Comparison of ENCODE assay signal across 8 mouse cellular contexts in the genomic region with DNA sequence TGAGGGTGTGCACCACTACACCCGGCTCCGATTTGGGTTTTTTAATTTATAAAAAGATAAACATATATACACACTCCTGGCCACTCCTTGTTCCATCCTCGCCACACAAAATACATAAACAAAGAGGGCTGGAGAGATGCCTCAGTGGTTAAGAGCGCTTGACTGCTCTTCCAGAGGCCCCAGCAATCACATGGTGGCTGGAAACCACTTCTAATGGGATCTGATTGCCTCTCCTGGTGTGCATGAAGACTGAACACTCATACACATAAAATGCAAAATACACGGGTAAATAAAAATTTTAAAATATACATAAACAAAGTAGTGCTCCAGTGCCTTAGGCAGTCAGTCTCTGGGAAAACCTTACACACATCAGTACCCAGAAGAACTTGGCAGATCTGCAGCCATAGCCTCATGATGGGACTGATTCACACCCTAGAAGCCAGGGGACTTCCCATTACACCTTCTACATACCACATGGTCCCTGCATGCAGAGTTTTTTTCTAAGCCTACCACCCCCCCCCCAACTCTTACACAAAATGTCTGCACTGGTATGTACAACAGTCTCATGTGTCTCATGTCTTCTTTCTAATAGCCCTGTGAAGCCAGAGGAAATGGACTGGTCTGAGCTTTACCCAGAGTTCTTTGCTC. TPM values are rescaled to one million over a fixed set of nuclear protein-coding genes. Genes with fewer than 3 reads are reported as not detected.
DNase-seq lines count a peak whose midpoint lies in the region; ATAC-seq and TF ChIP-seq lines count a peak whose summit lies in the region.

No protein-coding gene starts in this region.

- H3K4me1 ChIP-seq in lung, embryonic 15.5 days, result peaks cover 13% of the 10 kb centered on the region
- peaks cover 9% of the 10 kb centered on the region; the same call in 1 of the 2 replicates for H3K4me1 ChIP-seq in embryonic facial prominence, embryonic 12.5 days
- no peaks in the 10 kb centered on the region; the same call in 1 of the 2 replicates for H3K4me1 ChIP-seq in intestine, postnatal 0 days (replicated peaks; ENCODE audit: control insufficient read depth, insufficient read depth, low read length)
- peaks cover 19% of the 10 kb centered on the region for H3K4me1 ChIP-seq in neural tube, embryonic 15.5 days

- peaks cover 5% of the 10 kb centered on the region for H3K27me3 ChIP-seq in lung, embryonic 15.5 days
- peaks cover 16% of the 10 kb centered on the region for H3K27me3 ChIP-seq in embryonic facial prominence, embryonic 12.5 days
- H3K27me3 ChIP-seq in intestine, postnatal 0 days (replicated peaks; ENCODE audit: control insufficient read depth, insufficient read depth, low read length), result peaks cover under 1% of the 10 kb centered on the region
- peaks cover 10% of the 10 kb centered on the region for H3K27me3 ChIP-seq in neural tube, embryonic 15.5 days (replicated peaks)

- no peak for ATAC-seq in lung, embryonic 15.5 days (ENCODE audit: borderline replicate concordance, extremely low read depth, low FRiP score, low TSS enrichment)
- ATAC-seq in embryonic facial prominence, embryonic 12.5 days (ENCODE audit: insufficient number of reproducible peaks, insufficient read depth, low FRiP score, low TSS enrichment), result no peak
- no peak for ATAC-seq in intestine, postnatal 0 days
- no peak for ATAC-seq in neural tube, embryonic 15.5 days (ENCODE audit: low FRiP score)

- H3K9me3 ChIP-seq in lung, embryonic 15.5 days, result no peaks in the 10 kb centered on the region
- no peaks in the 10 kb centered on the region for H3K9me3 ChIP-seq in embryonic facial prominence, embryonic 12.5 days
- no peaks in the 10 kb centered on the region for H3K9me3 ChIP-seq in intestine, postnatal 0 days (ENCODE audit: control insufficient read depth)
- H3K9me3 ChIP-seq in neural tube, embryonic 15.5 days (replicated peaks), result no peaks in the 10 kb centered on the region

- WGBS in lung, embryonic 15.5 days, result 11% methylated on average over 5 of the region's 5 CpGs
- 16% methylated on average over 5 of the region's 5 CpGs for WGBS in embryonic facial prominence, embryonic 12.5 days
- WGBS in intestine, postnatal 0 days, result 10% methylated on average over 5 of the region's 5 CpGs
- WGBS in neural tube, embryonic 15.5 days, result 20% methylated on average over 5 of the region's 5 CpGs

- peak overlapping the region; percentile 62 for H3K9ac ChIP-seq in lung, embryonic 15.5 days
- peak overlapping the region; percentile 68 for H3K9ac ChIP-seq in embryonic facial prominence, embryonic 12.5 days
- H3K9ac ChIP-seq in intestine, postnatal 0 days (ENCODE audit: low read depth, low read length), result peak overlapping the region; percentile 54
- H3K9ac ChIP-seq in neural tube, embryonic 15.5 days (replicated peaks), result peak overlapping the region; percentile 51; the same call in 1 of the 2 replicates

- peak overlapping the region; percentile 97 for H3K4me2 ChIP-seq in lung, embryonic 15.5 days
- peak overlapping the region; percentile 97 for H3K4me2 ChIP-seq in embryonic facial prominence, embryonic 12.5 days (replicated peaks)
- peak overlapping the region; percentile 99 for H3K4me2 ChIP-seq in intestine, postnatal 0 days (replicated peaks; ENCODE audit: low read depth)
- H3K4me2 ChIP-seq in neural tube, embryonic 15.5 days, result peak overlapping the region; percentile 99

- peaks cover 7% of the 10 kb centered on the region; the same call in 1 of the 2 replicates for H3K36me3 ChIP-seq in lung, embryonic 15.5 days
- H3K36me3 ChIP-seq in embryonic facial prominence, embryonic 12.5 days, result peaks cover 10% of the 10 kb centered on the region
- H3K36me3 ChIP-seq in intestine, postnatal 0 days (ENCODE audit: control insufficient read depth, insufficient read depth), result peaks cover 10% of the 10 kb centered on the region
- H3K36me3 ChIP-seq in neural tube, embryonic 15.5 days, result peaks cover 11% of the 10 kb centered on the region; the same call in 1 of the 2 replicates

- no peak for TF ChIP-seq CTCF in intestine, postnatal 0 days (IDR thresholded peaks at IDR 0.05; ENCODE audit: low read depth)

- peak overlapping the region; percentile 82 for H3K4me3 ChIP-seq in lung, embryonic 15.5 days
- peak overlapping the region; percentile 83 for H3K4me3 ChIP-seq in embryonic facial prominence, embryonic 12.5 days
- H3K4me3 ChIP-seq in intestine, postnatal 0 days (ENCODE audit: low read depth, low read length), result peak overlapping the region; percentile 93
- H3K4me3 ChIP-seq in neural tube, embryonic 15.5 days (replicated peaks), result peak overlapping the region; percentile 62

- H3K27ac ChIP-seq in lung, embryonic 15.5 days, result peak overlapping the region; percentile 81
- H3K27ac ChIP-seq in embryonic facial prominence, embryonic 12.5 days, result no peak overlapping the region
- H3K27ac ChIP-seq in intestine, postnatal 0 days (ENCODE audit: low read depth, low read length), result no peak overlapping the region
- H3K27ac ChIP-seq in neural tube, embryonic 15.5 days (replicated peaks), result no peak overlapping the region

- no peak for DNase-seq in lung, postnatal 36 days
- DNase-seq in cerebellum, postnatal 10 days, result no peak
- no peak for DNase-seq in thymus, postnatal 4 days
- no peak for DNase-seq in lung, postnatal 4 days

RNA-seq across cellular contexts. Expression of a gene that starts 1.3 kb away (rescaled TPM):
- 0.52 and 0.58 TPM in 2 replicates for polyA plus RNA-seq in lung, embryonic 15.5 days (2015; fragmentation: Nextera tagmentation; extraction: Ambion mirVana)
- 0.45 and 0.61 TPM in 2 replicates for polyA plus RNA-seq in embryonic facial prominence, embryonic 12.5 days (2016; fragmentation: Nextera tagmentation; extraction: Ambion mirVana)
- 0.16 and 0.17 TPM in 2 replicates for polyA plus RNA-seq in intestine, postnatal 0 days (2015; fragmentation: Nextera tagmentation; extraction: Ambion mirVana)
- 0.27 and 0.51 TPM in 2 replicates for polyA plus RNA-seq in neural tube, embryonic 15.5 days (2015; fragmentation: Nextera tagmentation; extraction: Ambion mirVana)

RNA-seq across cellular contexts. Expression of a gene that starts 1.4 kb away (rescaled TPM):
- polyA plus RNA-seq in lung, embryonic 15.5 days (2015; fragmentation: Nextera tagmentation; extraction: Ambion mirVana), result 45.8 and 49.6 TPM in 2 replicates
- polyA plus RNA-seq in embryonic facial prominence, embryonic 12.5 days (2016; fragmentation: Nextera tagmentation; extraction: Ambion mirVana), result 51.6 and 53.1 TPM in 2 replicates
- polyA plus RNA-seq in intestine, postnatal 0 days (2015; fragmentation: Nextera tagmentation; extraction: Ambion mirVana), result 19.8 and 22.1 TPM in 2 replicates
- polyA plus RNA-seq in neural tube, embryonic 15.5 days (2015; fragmentation: Nextera tagmentation; extraction: Ambion mirVana), result 24.3 and 29.6 TPM in 2 replicates

RNA-seq across cellular contexts. Expression of a gene that starts 5.5 kb away (rescaled TPM):
- 0.16 and 0.25 TPM in 2 replicates for polyA plus RNA-seq in lung, embryonic 15.5 days (2015; fragmentation: Nextera tagmentation; extraction: Ambion mirVana)
- polyA plus RNA-seq in embryonic facial prominence, embryonic 12.5 days (2016; fragmentation: Nextera tagmentation; extraction: Ambion mirVana), result 0.09 and 0.10 TPM in 2 replicates
- polyA plus RNA-seq in intestine, postnatal 0 days (2015; fragmentation: Nextera tagmentation; extraction: Ambion mirVana), result not detected in 2 replicates
- 0.11 and 0.14 TPM in 2 replicates for polyA plus RNA-seq in neural tube, embryonic 15.5 days (2015; fragmentation: Nextera tagmentation; extraction: Ambion mirVana)

RNA-seq across cellular contexts. Expression of a gene that starts 12.0 kb away (rescaled TPM):
- polyA plus RNA-seq in lung, embryonic 15.5 days (2015; fragmentation: Nextera tagmentation; extraction: Ambion mirVana), result 73.2 and 79.2 TPM in 2 replicates
- 76.5 and 84.1 TPM in 2 replicates for polyA plus RNA-seq in embryonic facial prominence, embryonic 12.5 days (2016; fragmentation: Nextera tagmentation; extraction: Ambion mirVana)
- polyA plus RNA-seq in intestine, postnatal 0 days (2015; fragmentation: Nextera tagmentation; extraction: Ambion mirVana), result 42.4 and 43.7 TPM in 2 replicates
- 66.6 and 71.0 TPM in 2 replicates for polyA plus RNA-seq in neural tube, embryonic 15.5 days (2015; fragmentation: Nextera tagmentation; extraction: Ambion mirVana)

RNA-seq across cellular contexts. Expression of a gene that starts 17.4 kb away (rescaled TPM):
- polyA plus RNA-seq in lung, embryonic 15.5 days (2015; fragmentation: Nextera tagmentation; extraction: Ambion mirVana), result 0.61 and 0.86 TPM in 2 replicates
- 2.2 and 2.4 TPM in 2 replicates for polyA plus RNA-seq in embryonic facial prominence, embryonic 12.5 days (2016; fragmentation: Nextera tagmentation; extraction: Ambion mirVana)
- polyA plus RNA-seq in intestine, postnatal 0 days (2015; fragmentation: Nextera tagmentation; extraction: Ambion mirVana), result 0.91 and 1.1 TPM in 2 replicates
- 5.9 and 7.4 TPM in 2 replicates for polyA plus RNA-seq in neural tube, embryonic 15.5 days (2015; fragmentation: Nextera tagmentation; extraction: Ambion mirVana)
